Mouse (Mus musculus) liver, adult 2 months (tissue): ENCODE measurements around the gene Ndufc1.

Source experiments
- CTCF ChIP-seq: fragments of 200-500 bp; IDR thresholded peaks from 2 replicates; pipeline ENCODE4 v1.5.1; 2011; ENCODE audit warnings: low read depth, low read length, control low read depth
- POLR2A ChIP-seq: fragments of 200-500 bp; IDR thresholded peaks from 2 replicates; pipeline ENCODE4 v1.6.1; 2011; ENCODE audit warnings: low read length, control low read depth; ENCODE audit not compliant: insufficient read depth; ENCODE audit errors: extremely low read depth

- no peak for TF ChIP-seq CTCF
- no peak for TF ChIP-seq POLR2A
Measured at GRCm38 (mm10) chr3:51395461-51396145, 13.2 kb downstream of the Ndufc1 start.
